Mouse (Mus musculus) liver, postnatal 0 days (tissue): ENCODE results near the gene C1rl.

ENCODE experiments used
- CTCF ChIP-seq: sonication (generic); IDR thresholded peaks from 2 replicates; pipeline ENCODE4 v1.5.1; 2016; ENCODE audit warnings: antibody characterized with exemption, low read depth
- EP300 ChIP-seq: IDR thresholded peaks from 2 replicates; pipeline ENCODE4 v1.6.1; 2016; ENCODE audit warnings: antibody characterized with exemption, low read depth, mild to moderate bottlenecking

GRCm38 (mm10) chr6:124477221-124477655, 15.7 kb upstream of the C1rl start:
- TF ChIP-seq EP300 (no peak), CTCF (no peak)
